Mouse (Mus musculus) lung, postnatal 36 days (tissue): ENCODE measurements around the gene Ism2.
A peak's percentile ranks its signal among the peaks of the same experiment; 100 is the strongest.
"Not testable (repeated sequence)": the region's sequence is repeated elsewhere in the genome, so short reads cannot be mapped to it uniquely, and the experiment has no call there.

Source experiments
- DNase-seq: peaks from one replicate; pipeline ENCODE4 v3.0.0; 2022; ENCODE audit warnings: mixed read lengths

Gene Ism2

DNA sequence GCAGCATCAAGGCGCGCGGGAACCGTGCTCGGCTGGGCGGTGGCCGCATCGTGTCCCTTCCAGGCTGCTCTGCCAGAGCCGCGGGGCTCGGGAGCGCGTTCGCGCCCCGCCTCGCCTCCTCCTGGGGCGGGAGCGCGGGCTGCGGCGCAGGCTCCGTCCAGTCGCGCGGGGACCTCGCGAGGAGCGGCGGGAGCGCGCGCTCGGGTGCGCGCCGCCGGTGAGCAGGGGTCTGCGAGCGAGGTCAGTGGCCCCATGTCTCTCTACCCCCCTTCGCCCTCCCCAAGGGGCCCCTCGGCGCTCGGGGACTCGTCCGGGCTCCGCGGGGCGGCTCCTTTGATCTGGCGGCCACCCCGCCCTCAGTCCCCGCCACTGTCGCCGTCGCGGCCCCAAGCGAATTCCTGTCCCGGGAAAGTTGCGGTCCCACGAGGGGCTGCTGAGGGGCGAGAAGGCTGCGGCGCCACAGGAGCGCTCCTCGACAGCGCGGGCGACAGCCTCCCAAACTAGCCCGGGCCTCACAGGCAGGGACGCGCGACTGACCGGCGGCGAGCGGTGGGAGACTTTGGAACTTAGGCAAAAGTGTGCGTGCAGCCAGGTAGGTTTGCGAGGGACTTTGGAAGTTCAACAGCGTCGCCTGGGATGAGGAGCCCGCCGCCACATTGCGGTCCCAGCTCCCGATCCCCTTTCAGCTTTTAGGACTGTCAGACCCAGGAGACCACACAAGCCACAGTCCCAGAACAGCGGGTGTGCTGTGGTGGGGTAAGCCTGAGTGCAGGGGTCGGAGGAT is at the start of gene Ism2:
Gene Ism2 (minus strand): TSS at position 49 of the 784 bp plus-strand sequence.
- DNase-seq: peak; percentile 18

DNA sequence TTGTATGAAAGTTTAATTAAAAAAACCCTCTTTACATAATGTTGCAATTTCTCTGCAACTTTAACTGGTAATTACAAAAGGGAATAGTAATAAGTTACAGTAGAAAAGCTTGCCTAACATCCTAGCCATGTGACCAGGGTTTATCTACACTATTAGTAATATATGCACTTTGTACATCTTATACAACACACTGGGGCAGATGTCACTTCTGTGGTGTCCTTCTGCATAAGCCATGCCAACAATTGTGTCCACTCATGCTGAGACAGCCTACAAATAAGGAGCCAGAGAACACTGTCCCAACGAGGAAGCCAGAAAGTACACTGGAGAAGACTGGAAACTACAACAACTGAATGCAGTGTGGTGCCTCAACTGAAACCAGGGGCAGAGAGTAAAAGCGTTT is 48.5 kb upstream of the Ism2 start:
- peak; percentile 53 for DNase-seq

DNA sequence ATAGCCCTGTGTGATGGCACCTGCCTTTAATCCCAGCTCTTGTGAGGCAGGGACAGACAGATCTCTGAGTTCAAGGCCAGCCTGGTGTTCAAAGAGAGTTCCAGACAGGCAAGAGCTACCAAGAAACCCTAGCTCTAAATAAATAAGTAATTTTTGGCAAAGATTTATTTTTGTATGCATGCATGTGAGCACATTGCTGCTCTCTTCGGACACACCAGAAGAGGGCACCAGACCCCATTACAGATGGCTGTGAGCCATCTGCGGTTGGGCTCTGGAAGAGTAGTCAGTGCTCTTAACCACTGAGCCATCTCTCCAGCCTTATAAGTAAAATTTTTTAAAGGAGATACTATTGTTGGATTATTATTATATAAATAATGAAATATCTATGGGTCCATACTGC is 48.0 kb upstream of the Ism2 start:
- DNase-seq: peak; percentile 25

DNA sequence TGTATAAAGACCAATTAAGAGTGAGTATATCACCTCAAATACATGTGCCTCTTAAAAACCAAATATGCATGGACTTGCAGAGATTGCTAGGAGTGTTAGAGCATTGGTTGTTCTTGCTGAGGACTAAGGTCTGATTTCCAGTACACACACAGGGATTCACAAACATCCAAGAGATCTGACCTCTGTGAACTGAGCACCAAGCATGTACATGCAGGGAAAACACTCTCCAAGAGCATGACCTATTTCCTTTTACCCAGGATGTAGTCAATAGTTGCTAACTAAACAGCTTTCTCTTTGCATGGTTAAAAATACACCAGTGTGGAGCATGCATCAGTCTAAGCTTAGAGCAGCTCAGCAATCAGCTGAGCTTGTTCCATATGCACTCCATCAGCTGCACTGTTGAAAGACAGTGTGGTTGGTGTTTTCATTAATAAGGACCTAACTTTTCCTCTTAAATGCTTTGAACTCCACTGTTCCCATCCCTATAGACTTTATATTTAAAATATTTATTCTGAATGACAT is 43.6 kb upstream of the Ism2 start:
- DNase-seq: no peak

DNA sequence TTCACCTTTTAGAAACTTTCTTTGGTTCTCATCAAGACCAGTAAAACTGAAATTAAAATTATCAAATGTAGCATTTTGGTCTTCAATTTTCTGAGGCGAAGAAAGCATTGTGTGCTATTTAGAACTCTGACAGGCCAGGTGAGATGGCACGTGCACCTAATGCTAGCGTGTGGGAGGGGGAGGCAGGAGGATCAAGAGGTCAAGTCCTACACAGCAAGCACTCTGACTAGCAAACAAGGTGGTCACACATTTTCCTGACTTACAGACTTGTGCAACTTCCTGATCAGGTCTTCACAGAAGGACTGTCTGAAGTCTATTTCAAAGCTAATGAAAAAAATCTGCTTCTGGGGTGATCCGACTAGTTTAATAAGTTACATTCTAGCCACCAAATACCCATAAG is 38.6 kb upstream of the Ism2 start:
- DNase-seq: no peak

DNA sequence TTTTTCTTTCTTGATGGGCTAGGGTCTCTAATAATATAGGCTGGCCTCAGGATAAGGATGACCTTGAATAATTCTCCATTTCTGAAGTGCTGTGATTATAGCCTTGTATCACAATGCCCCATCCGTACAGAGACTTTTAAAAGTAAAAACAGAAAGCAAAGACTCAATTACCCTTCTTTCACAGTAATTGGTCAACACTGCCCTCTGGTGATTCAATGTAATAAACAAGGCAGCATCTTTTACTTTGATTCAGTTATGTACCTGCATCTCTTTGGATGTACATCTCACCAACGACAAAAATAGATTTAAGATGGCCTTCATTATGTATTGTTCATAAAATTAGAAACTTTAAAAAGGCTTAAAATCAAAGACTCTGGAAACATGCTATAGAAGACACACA is 35.4 kb upstream of the Ism2 start:
- peak; percentile 44 for DNase-seq

DNA sequence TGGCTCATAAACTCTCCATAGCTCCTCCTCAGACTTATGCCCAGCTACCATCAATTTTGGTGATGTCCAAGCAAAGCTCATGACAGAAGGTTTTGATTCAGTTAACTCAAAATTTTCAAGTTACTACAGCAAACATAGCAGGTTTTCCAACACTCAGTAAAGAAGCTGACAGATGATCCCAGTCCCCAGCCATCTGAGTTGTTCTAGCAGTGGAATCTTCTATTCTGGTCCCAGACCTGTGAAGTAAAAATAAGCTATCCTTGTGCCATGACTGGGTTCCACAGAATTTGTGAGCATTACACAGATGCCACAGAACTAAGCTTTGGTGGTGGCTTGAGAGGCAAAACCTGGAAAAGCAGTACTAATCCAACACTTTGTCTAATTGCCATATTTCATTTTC is 34.3 kb upstream of the Ism2 start:
- DNase-seq: no peak

DNA sequence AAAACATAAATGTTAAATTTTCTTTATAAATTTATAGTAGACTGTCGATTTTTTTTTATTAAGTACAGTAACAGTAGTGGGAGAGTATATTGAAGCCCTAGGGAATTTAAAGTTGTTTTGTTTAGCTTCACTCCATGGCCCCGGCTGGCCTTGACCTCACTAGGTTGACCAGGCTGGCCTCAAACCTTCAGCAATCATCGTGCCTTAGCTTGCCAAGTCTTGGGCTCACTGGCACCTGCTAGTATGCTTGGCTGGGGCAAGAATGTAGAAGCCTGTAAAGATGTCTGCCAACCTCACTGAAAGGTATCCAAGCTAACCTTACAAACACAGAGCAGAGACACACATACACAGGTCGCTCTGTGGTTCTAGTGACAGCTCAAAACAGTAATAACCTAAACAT is 33.0 kb upstream of the Ism2 start:
- no peak for DNase-seq

DNA sequence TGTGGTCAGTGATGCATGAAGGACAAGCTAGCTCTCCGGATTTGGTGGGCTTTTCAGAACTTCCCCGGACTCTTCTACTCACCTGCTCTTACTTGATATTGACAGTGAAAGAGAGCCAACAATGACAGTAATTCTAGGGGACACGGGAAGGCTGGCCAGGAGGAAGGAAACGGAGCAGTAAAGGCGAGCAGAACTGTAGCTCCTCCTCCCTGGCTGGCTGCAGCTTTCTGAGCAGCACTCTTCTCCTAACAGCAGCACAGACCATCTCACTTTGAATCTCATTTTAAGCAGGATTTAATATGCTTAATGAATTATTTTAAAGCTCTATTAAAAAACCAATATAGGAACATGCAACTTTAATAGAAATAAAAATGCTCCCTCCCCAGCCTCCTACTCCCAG is 32.4 kb upstream of the Ism2 start:
- DNase-seq: no peak

DNA sequence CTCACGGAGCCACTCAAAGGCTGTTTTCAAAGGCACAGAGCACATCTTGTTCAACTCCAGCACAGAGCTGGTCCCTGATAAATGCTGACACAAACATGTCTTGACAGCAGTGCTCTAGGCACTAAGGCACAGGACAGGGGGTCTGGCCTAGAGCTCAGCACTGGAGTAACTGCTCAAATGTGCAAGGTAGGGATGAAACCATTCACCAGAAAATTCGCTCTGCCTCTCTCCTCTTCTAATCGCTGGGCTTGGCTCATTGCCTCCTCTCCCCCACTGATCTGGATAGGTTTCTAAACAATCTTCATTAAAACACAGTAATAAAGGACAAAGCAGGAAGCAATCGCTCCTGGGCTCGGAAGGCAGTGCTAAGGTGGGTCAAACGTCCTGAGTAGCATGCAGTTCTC is 31.6 kb upstream of the Ism2 start:
- no peak for DNase-seq

DNA sequence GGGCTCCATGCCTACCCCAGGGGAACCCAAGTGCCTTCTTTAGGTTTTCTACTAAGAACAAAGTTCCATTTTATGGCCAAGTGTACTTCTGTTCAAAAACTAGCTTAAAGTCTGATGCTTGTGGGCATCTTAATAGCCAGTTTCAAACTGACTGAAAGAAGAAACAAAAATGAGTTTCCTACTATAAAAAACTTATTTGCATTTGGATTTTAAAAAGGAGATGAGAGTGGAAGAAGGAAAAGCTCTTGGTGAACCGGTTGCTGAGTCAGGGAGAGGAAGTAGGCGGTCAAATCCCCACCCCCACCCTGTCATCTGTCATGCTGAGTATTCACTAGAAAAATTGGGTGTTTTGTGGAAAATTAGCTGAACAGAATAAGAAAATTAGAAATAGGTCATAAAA is 30.7 kb upstream of the Ism2 start:
- DNase-seq: no peak

DNA sequence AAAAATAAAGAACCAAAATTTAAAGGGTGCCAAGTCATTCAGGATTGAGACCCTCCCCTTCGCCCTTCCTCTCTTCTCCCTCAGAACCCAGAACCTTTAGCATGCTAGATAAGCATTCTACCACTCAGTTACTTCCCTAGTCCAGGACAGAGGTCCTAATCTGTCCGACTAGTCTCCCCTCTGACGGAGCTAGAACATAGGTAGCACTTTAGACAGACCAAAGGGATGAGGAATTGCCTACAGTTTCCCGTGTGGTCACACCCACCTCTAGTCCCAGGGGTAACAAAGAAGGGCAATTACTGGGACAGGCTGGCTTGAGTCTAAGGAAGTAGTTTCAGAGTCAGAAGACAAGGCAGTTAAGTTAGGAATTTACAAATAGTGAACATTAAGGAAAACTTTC is 28.5 kb upstream of the Ism2 start:
- DNase-seq: no peak

DNA sequence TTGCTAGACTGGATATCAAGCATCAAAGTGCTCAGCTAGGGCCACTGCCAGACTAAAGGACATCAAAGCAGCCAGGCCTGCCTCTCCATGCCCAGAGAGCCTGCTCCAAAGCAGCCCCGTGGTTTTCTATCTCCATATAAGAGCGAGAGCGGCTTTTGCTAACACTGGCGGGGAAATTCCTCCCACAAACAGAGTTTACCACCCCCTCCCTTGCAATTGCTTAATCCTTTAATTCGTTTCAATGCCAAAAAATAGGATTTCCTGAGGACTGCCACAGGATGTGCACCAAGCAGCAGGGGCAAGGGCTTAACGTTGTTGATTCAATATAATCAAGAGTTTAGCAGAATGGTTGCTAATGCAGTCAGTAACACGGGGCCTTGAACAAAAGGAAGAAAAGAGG is 28.1 kb upstream of the Ism2 start:
- no peak for DNase-seq

DNA sequence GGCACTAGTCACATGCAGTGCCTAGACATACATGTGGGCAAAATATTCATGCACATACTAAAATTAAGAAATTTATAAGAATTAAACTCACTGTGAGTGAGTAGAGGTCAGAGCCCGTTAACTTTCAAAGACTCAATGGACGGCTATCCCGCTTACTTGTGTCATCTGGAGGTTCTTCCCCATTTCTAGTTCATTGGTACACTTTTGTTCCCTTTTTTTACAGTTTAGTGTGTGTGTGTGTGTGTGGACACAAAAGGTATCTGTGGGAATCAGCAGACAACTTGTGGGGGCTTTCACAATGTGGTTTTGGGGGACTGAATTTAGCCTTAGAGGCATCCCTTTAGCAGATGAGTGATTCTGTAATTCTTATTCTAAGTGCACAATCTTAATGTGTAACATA is 25.9 kb upstream of the Ism2 start:
- DNase-seq: no peak

DNA sequence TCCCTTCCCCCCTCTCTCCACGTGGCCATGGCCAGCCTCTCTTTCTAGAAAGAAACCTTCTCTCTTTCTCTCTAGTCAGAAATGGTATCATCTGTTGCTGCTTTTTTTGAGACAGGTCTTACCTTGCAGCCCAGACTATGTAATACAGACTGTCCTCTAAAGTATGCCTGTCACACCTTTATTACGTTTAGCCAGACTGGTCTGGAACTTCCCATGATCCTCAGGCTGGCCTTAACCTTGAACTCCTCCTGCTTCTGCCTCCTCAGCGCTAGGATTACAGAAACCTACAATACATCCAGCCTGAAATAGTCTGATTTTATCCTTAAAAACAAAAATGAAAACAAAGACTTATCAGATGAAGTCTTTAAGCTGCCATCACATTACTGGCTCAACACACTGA is 19.7 kb upstream of the Ism2 start:
- DNase-seq: no peak

DNA sequence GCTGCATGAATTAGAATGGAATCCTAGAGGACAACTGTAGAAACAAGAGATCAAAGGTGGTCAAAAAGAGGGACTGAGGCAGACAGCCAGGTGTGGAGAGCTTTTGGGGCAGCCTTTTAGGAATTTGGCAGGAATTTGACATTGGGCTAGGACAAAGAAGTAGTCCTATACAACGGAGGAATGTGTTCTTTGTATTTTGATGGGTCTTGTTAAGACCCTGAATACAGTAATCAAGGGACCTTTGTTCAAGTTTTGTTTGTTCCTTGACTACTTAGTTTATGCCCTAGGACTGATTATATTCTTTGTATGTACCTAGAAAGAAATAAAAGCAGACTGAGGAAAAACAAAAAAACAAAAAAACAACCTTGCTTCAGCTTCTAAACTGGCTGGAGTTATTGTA is 18.4 kb upstream of the Ism2 start:
- DNase-seq: no peak

DNA sequence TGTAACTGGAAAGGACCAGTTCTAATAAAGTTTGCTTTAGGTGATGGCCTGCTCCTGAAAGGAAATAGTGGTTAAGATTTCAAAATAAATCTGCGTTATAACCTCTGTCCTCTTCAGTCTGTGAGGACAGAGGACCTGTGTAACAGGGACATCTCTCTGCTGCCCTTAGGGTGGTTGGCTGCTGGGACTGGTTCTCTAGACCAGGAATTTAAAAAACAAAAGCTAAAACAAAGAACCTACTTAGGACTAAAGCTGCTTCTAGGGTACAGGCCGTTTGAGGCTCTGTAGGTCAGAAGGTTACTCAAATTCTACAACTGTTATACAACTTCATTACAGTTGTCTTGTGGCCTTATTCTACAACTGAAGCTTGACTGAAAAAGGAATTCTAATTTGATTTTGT is 13.6 kb upstream of the Ism2 start:
- DNase-seq: no peak

DNA sequence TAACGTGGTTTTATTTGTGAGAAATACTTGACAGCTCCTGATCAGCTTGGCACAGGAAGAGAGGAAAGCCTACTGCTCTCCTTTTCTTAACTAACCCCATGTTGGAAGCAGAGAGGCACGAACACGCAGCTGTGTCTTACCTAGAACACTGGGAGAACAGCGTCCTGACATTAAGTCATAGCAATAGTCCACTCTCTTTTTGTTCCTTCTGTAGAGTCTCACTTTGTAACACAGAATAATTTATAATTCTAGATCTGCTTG is 7.0 kb upstream of the Ism2 start:
- DNase-seq: not testable (repeated sequence)

DNA sequence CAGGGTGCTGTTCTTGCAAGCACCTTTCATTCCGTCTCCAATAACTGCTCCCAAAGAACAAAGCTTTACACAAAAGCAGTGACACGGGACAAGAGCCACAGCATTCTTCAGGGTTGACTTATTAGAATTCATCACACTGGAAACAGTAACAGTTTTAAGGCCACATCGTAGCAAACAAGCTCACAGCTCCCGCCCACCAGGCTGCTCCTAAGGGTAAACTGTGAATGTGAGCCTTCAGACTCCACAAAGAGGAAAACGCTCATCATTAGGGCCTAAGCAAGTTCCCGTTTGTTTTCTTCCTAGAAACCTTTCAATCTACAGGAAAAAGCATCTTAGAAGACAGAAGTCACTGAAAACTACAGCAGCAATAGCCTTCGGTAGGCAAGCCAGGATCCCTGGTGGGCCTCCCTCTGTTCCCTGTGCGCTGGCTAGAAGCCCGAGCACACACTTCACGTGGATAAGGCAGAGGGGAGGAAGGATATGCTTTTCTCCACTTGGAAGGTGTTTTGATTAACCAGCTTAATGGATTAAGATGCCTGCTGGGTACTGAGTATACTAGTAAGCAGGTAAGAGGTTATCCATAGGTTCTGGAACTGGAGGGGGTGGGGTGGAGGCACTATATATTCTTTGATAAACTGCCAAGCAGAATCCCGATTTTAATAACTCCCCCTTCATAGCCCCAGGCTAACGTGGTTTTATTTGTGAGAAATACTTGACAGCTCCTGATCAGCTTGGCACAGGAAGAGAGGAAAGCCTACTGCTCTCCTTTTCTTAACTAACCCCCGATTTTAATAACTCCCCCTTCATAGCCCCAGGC is 6.5 kb upstream of the Ism2 start:
- no peak for DNase-seq

DNA sequence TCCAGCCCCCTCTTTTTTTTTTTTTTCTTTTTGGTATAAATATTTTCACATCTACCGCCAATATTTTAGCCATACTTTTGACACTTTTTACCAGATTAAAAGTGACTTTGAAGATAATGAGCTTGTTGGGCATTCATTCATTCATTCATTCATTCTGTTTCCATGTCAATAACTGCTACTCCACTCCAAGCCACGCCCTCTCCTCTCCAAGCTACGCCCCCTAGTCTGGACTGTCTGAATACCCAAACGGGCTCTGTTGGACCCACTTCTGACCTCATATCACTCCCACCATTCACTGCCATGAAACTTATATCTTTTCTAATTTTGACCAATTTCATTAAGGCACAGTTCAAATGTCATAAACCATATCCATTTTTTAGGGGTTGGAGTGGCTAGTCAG is 1.7 kb upstream of the Ism2 start:
- no peak for DNase-seq

DNA sequence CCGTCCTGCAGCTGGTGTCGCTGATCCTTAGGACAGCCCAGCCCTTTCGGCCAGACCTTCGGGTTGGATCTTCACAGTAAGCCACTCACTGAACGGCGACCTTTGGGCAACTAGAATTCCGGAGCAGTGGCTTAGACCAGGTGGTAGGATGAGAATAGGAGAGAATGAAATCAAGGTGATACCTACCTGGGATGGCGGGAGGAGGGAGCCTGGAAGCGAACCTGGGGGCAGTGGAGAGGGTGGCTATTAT is 861 bp upstream of the Ism2 start:
- no peak for DNase-seq

DNA sequence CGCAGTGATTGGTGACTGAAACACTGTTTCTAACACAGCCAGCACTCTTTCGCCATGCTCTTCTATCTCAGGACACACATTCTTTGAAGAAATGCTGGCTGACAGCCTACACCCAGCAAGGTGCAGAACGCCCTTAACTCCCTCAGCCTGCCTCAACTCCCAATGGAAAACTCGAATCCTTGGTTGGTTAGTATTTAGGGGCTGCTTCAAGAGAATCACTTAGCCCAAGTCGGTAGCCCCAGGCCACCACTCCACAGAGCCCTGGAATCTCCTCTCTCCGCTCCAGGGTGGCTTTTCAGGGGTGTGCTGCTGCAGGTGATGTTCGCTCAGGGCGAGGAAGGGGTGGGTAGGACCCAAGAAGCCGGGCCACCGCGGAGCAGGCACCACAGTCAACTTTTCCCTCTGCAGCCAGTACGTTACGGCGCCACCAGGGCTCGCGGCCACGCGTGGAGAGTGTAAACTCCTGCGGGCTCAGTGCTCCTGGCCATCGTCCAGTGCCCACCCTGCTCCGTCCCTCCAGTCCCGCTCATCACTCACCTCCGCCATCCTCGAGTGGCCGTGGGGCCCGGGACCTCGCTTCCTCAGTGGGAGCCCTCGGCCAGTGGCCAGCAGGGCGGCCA is 358 bp downstream of the Ism2 start:
- no peak for DNase-seq

DNA sequence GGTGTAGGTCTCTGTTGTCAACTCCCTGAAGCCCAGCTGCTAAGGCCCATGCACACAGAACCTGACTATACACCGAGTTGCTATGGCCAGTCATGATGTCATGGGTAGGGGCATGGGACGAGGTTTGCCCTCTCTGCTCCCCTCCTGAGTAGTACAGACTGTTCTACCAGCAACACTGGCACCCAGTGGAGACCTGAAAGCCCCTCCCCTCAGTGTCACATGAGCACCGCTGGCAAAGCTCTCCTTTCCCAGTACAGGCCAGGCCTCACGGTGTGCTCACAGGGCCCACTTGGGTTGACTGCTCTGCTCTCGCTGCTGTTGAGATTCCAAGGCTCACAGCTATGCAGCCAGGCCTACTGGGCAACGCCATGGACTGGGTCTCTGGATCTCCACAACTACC is 5.6 kb downstream of the Ism2 start:
- DNase-seq: peak; percentile 29

DNA sequence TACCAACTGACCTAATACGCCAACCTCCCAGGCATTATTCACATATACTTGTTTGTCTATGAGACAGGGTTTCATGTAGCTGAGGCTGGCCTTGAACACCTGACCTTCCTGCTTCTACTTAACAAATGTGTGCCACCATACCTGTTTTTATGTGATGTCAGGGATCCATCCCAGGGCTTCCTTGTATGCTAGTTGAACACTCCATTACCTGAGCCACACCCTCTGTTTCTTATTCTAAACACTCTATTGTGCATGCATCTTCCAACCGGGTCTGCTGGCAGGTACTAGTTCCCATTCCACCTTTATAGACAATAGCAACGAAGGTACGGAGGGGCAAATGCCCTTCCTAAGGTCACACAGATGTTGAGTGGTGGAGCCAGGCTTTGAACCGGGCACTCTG is 10.4 kb downstream of the Ism2 start:
- no peak for DNase-seq

DNA sequence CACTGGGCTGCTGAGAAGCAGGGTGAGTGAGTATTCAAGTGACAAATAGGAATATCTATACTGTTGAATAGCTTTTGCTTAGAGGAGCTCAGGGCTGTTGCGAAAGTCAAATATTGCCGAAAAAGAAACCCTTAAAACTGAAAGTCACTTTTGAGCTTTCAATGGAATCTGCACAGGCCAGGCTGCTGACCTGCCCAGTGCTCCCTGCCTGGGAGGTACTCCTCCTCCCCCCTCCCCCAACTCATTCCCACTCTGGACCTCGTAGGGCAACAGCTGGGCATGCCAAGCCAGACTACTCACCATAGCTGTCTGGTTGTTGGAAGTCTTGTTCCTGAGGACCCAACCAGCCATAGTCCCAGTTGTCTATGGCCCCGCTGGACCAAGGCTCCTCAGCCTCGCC is 14.8 kb downstream of the Ism2 start:
- peak; percentile 55 for DNase-seq
